Mouse (Mus musculus) kidney, embryonic 14.5 days (tissue): ENCODE measurements around the gene Catsperz. TPM values are rescaled to one million over a fixed set of nuclear protein-coding genes. Genes with fewer than 3 reads are reported as not detected.
"Not testable (repeated sequence)": the region's sequence is repeated elsewhere in the genome, so short reads cannot be mapped to it uniquely, and the experiment has no call there.

Source experiments
- ATAC-seq: fragments of 200-750 bp; cut with Nextera tagmentation; 2 replicates; pipeline ENCODE4 v1.8.0; 2017; ENCODE audit warnings: moderate number of reproducible peaks, mild to moderate bottlenecking, moderate TSS enrichment, moderate library complexity; ENCODE audit not compliant: low FRiP score, low TSS enrichment
- H3K27ac ChIP-seq: fragments of 300-500 bp; sonication (generic); 2 replicates; pipeline ENCODE4 v1.5.1; 2014; ENCODE audit warnings: low read depth, mild to moderate bottlenecking, low read length, moderate library complexity, mixed read lengths
- H3K27me3 ChIP-seq: fragments of 300-500 bp; sonication (generic); 2 replicates; pipeline ENCODE4 v1.6.1; 2014; ENCODE audit warnings: mild to moderate bottlenecking, low read length; ENCODE audit not compliant: control insufficient read depth, insufficient read depth
- H3K36me3 ChIP-seq: fragments of 300-500 bp; sonication (generic); 2 replicates; pipeline ENCODE4 v1.6.1; 2014; ENCODE audit warnings: low read length, mixed read lengths; ENCODE audit not compliant: control insufficient read depth, insufficient read depth
- H3K4me1 ChIP-seq: fragments of 300-500 bp; sonication (generic); 2 replicates; pipeline ENCODE4 v1.6.1; 2014; ENCODE audit warnings: low read length, mixed read lengths; ENCODE audit not compliant: control insufficient read depth, insufficient read depth
- H3K4me2 ChIP-seq: fragments of 300-500 bp; sonication (generic); replicated peaks from 2 replicates; pipeline ENCODE4 v1.6.1; 2014; ENCODE audit warnings: low read depth, mild to moderate bottlenecking, low read length
- H3K4me3 ChIP-seq: fragments of 300-500 bp; sonication (generic); 2 replicates; pipeline ENCODE4 v1.5.1; 2014; ENCODE audit warnings: mild to moderate bottlenecking, low read length
- H3K9ac ChIP-seq: fragments of 300-500 bp; sonication (generic); 2 replicates; pipeline ENCODE4 v1.6.1; 2014; ENCODE audit warnings: low read depth, mild to moderate bottlenecking, low read length, moderate library complexity
- H3K9me3 ChIP-seq: fragments of 300-500 bp; sonication (generic); 2 replicates; pipeline ENCODE4 v1.6.1; 2016; ENCODE audit warnings: low read length; ENCODE audit not compliant: control insufficient read depth
- WGBS: fragments of 180-500 bp; shearing (Covaris S2); extraction: QIAGEN DNeasy Blood & Tissue Kit; methylation state at CpG from one replicate; pipeline ENCODE4 v1.1.7; 2014; 5-methylcytosine and 5-hydroxymethylcytosine counted together
- polyA plus RNA-seq: library from polyadenylated mRNA; unstranded; fragments of >200 nt; fragmentation: Nextera tagmentation; extraction: Ambion mirVana; gene quantifications from 2 replicates; pipeline ENCODE4 v1.2.1, GENCODE M21; 2014

Gene Catsperz
- polyA plus RNA-seq, 1 experiment from 2014 or later: 3.8 TPM

GRCm38 (mm10) chr19:6907811-6908540 lies 17.2 kb downstream of the Catsperz start:
- H3K27me3 ChIP-seq: no peaks in the 10 kb centered on the region
- peaks cover 44% of the 10 kb centered on the region for H3K36me3 ChIP-seq
- peaks cover 21% of the 10 kb centered on the region; the same call in 1 of the 2 replicates for H3K4me1 ChIP-seq
- no peaks in the 10 kb centered on the region for H3K9me3 ChIP-seq
- no peak for ATAC-seq
- peak overlapping the region; percentile 72; the same call in 1 of the 2 replicates for H3K9ac ChIP-seq
- H3K4me3 ChIP-seq: peak overlapping the region; percentile 73
- H3K27ac ChIP-seq: no peak overlapping the region
- peak overlapping the region; percentile 88 for H3K4me2 ChIP-seq
- 75% methylated on average over 7 of the region's 7 CpGs for WGBS

GRCm38 (mm10) chr19:6907094-6907493 lies 18.1 kb downstream of the Catsperz start:
- no peak overlapping the region for H3K4me2 ChIP-seq
- H3K4me1 ChIP-seq: peaks cover 21% of the 10 kb centered on the region; the same call in 1 of the 2 replicates
- WGBS: 92% methylated on average over 8 of the region's 8 CpGs

GRCm38 (mm10) chr19:6906199-6906598 lies 19.0 kb downstream of the Catsperz start:
- no peaks in the 10 kb centered on the region for H3K9me3 ChIP-seq
- no peak overlapping the region for H3K9ac ChIP-seq
- peaks cover 18% of the 10 kb centered on the region; the same call in 1 of the 2 replicates for H3K4me1 ChIP-seq
- no peaks in the 10 kb centered on the region for H3K27me3 ChIP-seq
- H3K36me3 ChIP-seq: peaks cover 26% of the 10 kb centered on the region
- no peak overlapping the region for H3K4me2 ChIP-seq
- no peak for ATAC-seq
- 88% methylated on average over 3 of the region's 3 CpGs for WGBS
- no peak overlapping the region for H3K27ac ChIP-seq
- no peak overlapping the region for H3K4me3 ChIP-seq

More at GRCm38 (mm10) chr19:6907094-6907493, 18.1 kb downstream of the Catsperz start:
- Histone ChIP-seq H3K27ac (no peak overlapping the region), H3K9ac (no peak overlapping the region), H3K36me3 (peaks cover 35% of the 10 kb centered on the region), H3K4me3 (no peak overlapping the region), H3K9me3 (no peaks in the 10 kb centered on the region), H3K27me3 (no peaks in the 10 kb centered on the region)
- no peak for ATAC-seq

GRCm38 (mm10) chr19:6905498-6906159 lies 19.6 kb downstream of the Catsperz start:
- Histone ChIP-seq H3K9ac (no peak overlapping the region), H3K9me3 (no peaks in the 10 kb centered on the region), H3K27ac (no peak overlapping the region), H3K36me3 (peaks cover 23% of the 10 kb centered on the region), H3K4me2 (no peak overlapping the region), H3K4me3 (no peak overlapping the region), H3K27me3 (no peaks in the 10 kb centered on the region), H3K4me1 (peaks cover 13% of the 10 kb centered on the region; the same call in 1 of the 2 replicates)
- WGBS: 92% methylated on average over 11 of the region's 11 CpGs
- no peak for ATAC-seq

- Histone ChIP-seq H3K27me3 (no peaks in the 10 kb centered on the region), H3K4me3 (no peak overlapping the region), H3K4me1 (peaks cover 13% of the 10 kb centered on the region; the same call in 1 of the 2 replicates), H3K9ac (no peak overlapping the region), H3K27ac (no peak overlapping the region), H3K9me3 (no peaks in the 10 kb centered on the region), H3K4me2 (no peak overlapping the region), H3K36me3 (peaks cover 23% of the 10 kb centered on the region)
- ATAC-seq: no peak
- 72% methylated on average over 2 of the region's 2 CpGs for WGBS
These were observed 20.3 kb downstream of the Catsperz start for GRCm38 (mm10) chr19:6904846-6905245.

- no peak overlapping the region for H3K9ac ChIP-seq
- no peak overlapping the region for H3K4me2 ChIP-seq
- no peak overlapping the region for H3K4me3 ChIP-seq
- H3K4me1 ChIP-seq: peaks cover 6% of the 10 kb centered on the region; the same call in 1 of the 2 replicates
- no peak overlapping the region for H3K27ac ChIP-seq
- H3K27me3 ChIP-seq: no peaks in the 10 kb centered on the region; the same call in 1 of the 2 replicates
- H3K9me3 ChIP-seq: no peaks in the 10 kb centered on the region
- 86% methylated on average over 1 of the region's 1 CpGs for WGBS
- no peak for ATAC-seq
- peaks cover 23% of the 10 kb centered on the region for H3K36me3 ChIP-seq
These were observed 22.1 kb downstream of the Catsperz start for GRCm38 (mm10) chr19:6903031-6903430.

GRCm38 (mm10) chr19:6899641-6900040 lies 25.5 kb downstream of the Catsperz start:
- Histone ChIP-seq H3K4me1 (no peaks in the 10 kb centered on the region), H3K9me3 (no peaks in the 10 kb centered on the region), H3K4me2 (no peak overlapping the region), H3K36me3 (no peaks in the 10 kb centered on the region; the same call in 1 of the 2 replicates), H3K9ac (no peak overlapping the region), H3K27ac (no peak overlapping the region), H3K27me3 (no peaks in the 10 kb centered on the region; the same call in 1 of the 2 replicates), H3K4me3 (no peak overlapping the region)
- 82% methylated on average over 4 of the region's 4 CpGs for WGBS
- ATAC-seq: no peak

- H3K36me3 ChIP-seq, H3K4me1 ChIP-seq, H3K4me3 ChIP-seq, H3K9me3 ChIP-seq, H3K27ac ChIP-seq, H3K9ac ChIP-seq, H3K4me2 ChIP-seq, ATAC-seq, H3K27me3 ChIP-seq: not testable (repeated sequence)
- WGBS: 93% methylated on average over 18 of the region's 18 CpGs
These were observed 29.4 kb downstream of the Catsperz start for GRCm38 (mm10) chr19:6895608-6896305.
